8 mouse cellular contexts compared by ENCODE assay signal in the genomic region with DNA sequence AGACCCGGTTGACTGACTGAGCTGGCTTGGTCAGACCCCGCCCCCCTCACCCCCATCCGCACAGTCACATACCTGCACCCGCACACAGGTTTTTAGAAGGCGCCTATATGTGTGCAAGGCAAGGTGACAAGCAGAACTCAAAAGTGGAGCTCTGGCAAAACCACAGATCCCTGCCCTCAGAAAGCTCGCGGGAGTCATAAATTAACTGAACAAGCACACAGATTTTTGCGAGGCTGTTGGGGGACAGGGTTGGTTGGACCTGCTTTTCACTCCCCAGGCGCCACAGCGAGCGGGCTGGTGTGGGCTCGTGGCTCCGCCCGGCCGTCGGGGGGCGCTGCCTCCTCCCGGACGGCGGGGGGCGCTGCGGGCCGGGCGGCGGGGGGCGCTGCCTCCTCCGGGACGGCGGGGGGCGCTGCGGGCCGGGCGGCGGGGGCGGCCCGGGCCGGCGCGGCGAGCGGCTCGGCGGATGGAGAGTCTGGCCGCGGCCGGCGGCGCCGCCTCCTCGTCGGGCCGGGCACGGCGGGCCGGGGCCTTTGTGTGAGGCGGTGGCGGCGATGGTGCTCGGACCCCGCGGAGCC. TPM values are rescaled to one million over a fixed set of nuclear protein-coding genes. Genes with fewer than 3 reads are reported as not detected.
DNase-seq lines count a peak whose midpoint lies in the region; ATAC-seq and TF ChIP-seq lines count a peak whose summit lies in the region.

Gene Zbtb39, plus strand, starts transcription at position 456 of the 578 bp plus-strand sequence.

- ATAC-seq in forebrain, postnatal 0 days = peak; percentile 92

- peaks cover 9% of the 10 kb centered on the region for H3K79me2 ChIP-seq in MEL (ENCODE audit: control insufficient read depth, insufficient read depth, low read length, poor library complexity)

- peak in 1 of 2 experiments; percentile 34; a peak in 1 of 4 replicates for TF ChIP-seq POLR2A in MEL (IDR thresholded peaks at IDR 0.05; ENCODE audit: control insufficient read depth in 1 of 2, insufficient read depth in 1 of 2, low read depth in 1 of 2, low read length in 2 of 2, poor library complexity in 1 of 2)
- TF ChIP-seq POLR2A in cerebellum, adult 2 months (IDR thresholded peaks at IDR 0.05; ENCODE audit: borderline replicate concordance, insufficient read depth, low read length) = no peak

- peak within 1 kb of the TSS; percentile 65 for H3K4me2 ChIP-seq in forebrain, postnatal 0 days (ENCODE audit: low read depth)

- no peaks in the 10 kb centered on the region for H3K9me3 ChIP-seq in MEL (replicated peaks; ENCODE audit: insufficient read depth, low read length)
- H3K9me3 ChIP-seq in forebrain, postnatal 0 days (ENCODE audit: low read length) = no peaks in the 10 kb centered on the region
- no peaks in the 10 kb centered on the region for H3K9me3 ChIP-seq in hindbrain, embryonic 10.5 days

- no peak for TF ChIP-seq RAD21 in MEL (IDR thresholded peaks at IDR 0.05; ENCODE audit: low read depth, low read length)

- no peaks in the 10 kb centered on the region for H3K27me3 ChIP-seq in MEL (ENCODE audit: control insufficient read depth in 1 of 2, insufficient read depth in 2 of 2, low read length in 2 of 2)
- no peaks in the 10 kb centered on the region for H3K27me3 ChIP-seq in cerebellum, adult 2 months (ENCODE audit: control insufficient read depth, insufficient read depth, low read length)
- H3K27me3 ChIP-seq in forebrain, postnatal 0 days (ENCODE audit: insufficient read depth, low read length) = no peaks in the 10 kb centered on the region
- H3K27me3 ChIP-seq in hindbrain, embryonic 10.5 days (ENCODE audit: insufficient read depth, poor library complexity, severe bottlenecking) = no peaks in the 10 kb centered on the region; the same call in 1 of the 2 replicates

- H3K9ac ChIP-seq in MEL (ENCODE audit: control insufficient read depth, low read depth, low read length, poor library complexity, severe bottlenecking) = peak within 1 kb of the TSS; percentile 90
- peak within 1 kb of the TSS; percentile 84 for H3K9ac ChIP-seq in forebrain, postnatal 0 days

- peak in 2 of 3 experiments; percentile 83 to 99; a peak in 5 of 6 replicates for TF ChIP-seq CTCF in MEL (IDR thresholded peaks at IDR 0.05 in 2 of 3, conservative IDR thresholded peaks at IDR 0.05 in 1 of 3; ENCODE audit: control insufficient read depth in 1 of 3, insufficient read depth in 1 of 3, low read depth in 2 of 3, low read length in 3 of 3, poor library complexity in 1 of 3, severe bottlenecking in 1 of 3)
- no peak for TF ChIP-seq CTCF in cerebellum, adult 2 months (IDR thresholded peaks at IDR 0.05; ENCODE audit: borderline replicate concordance, insufficient read depth, low read depth, low read length)
- TF ChIP-seq CTCF in forebrain, postnatal 0 days (IDR thresholded peaks at IDR 0.05; ENCODE audit: low read depth) = peak; percentile 64

- WGBS in cerebellum, adult 2 months = 1% methylated on average over 57 of the region's 61 CpGs
- WGBS in forebrain, postnatal 0 days = 8% methylated on average over 23 of the region's 61 CpGs
- WGBS in hindbrain, embryonic 10.5 days = 6% methylated on average over 60 of the region's 61 CpGs

- H3K4me1 ChIP-seq in MEL (ENCODE audit: control insufficient read depth in 1 of 2, insufficient read depth in 2 of 2, low read length in 2 of 2) = peaks cover 5 to 23% of the 10 kb centered on the region in 2 experiments; a peak in 3 of 4 replicates
- no peaks in the 10 kb centered on the region; the same call in 1 of the 2 replicates for H3K4me1 ChIP-seq in cerebellum, adult 2 months (ENCODE audit: control insufficient read depth, insufficient read depth, low read length)
- H3K4me1 ChIP-seq in forebrain, postnatal 0 days (ENCODE audit: insufficient read depth) = no peaks in the 10 kb centered on the region; the same call in 1 of the 2 replicates
- peaks cover 20% of the 10 kb centered on the region for H3K4me1 ChIP-seq in hindbrain, embryonic 10.5 days (replicated peaks)

- DNase-seq in MEL (ENCODE audit: low read depth, low spot score) = peak; percentile 81
- DNase-seq in cerebellum, adult 2 months = peak; percentile 75 to 76
- DNase-seq in forebrain, postnatal 0 days = peak; percentile 85
- peak; percentile 78 for DNase-seq in hindbrain, embryonic 10.5 days (ENCODE audit: low spot score)
- peak; percentile 73 to 89 for DNase-seq in layer of hippocampus, postnatal 10 days (ENCODE audit: low spot score in 2 of 2)
- peak; percentile 85 for DNase-seq in lung, postnatal 10 days
- peak; percentile 87 for DNase-seq in ovary, postnatal 36 days (ENCODE audit: low spot score)
- DNase-seq in thymus, postnatal 25 days = peak; percentile 85

- peak within 1 kb of the TSS; percentile 73 for H3K27ac ChIP-seq in MEL (ENCODE audit: control insufficient read depth, low read depth, low read length)
- peak within 1 kb of the TSS; percentile 56; the same call in 1 of the 2 replicates for H3K27ac ChIP-seq in cerebellum, adult 2 months (ENCODE audit: insufficient read depth, low read length)
- peak within 1 kb of the TSS; percentile 76 for H3K27ac ChIP-seq in forebrain, postnatal 0 days (ENCODE audit: low read depth, low read length)
- peak within 1 kb of the TSS; percentile 95 for H3K27ac ChIP-seq in hindbrain, embryonic 10.5 days

- peak within 1 kb of the TSS; percentile 69 for H3K4me3 ChIP-seq in MEL (ENCODE audit: control insufficient read depth in 1 of 2, insufficient read depth in 1 of 2, low read depth in 2 of 2, low read length in 2 of 2)
- H3K4me3 ChIP-seq in cerebellum, adult 2 months (replicated peaks; ENCODE audit: insufficient read depth, low read depth, low read length) = peak within 1 kb of the TSS; percentile 79
- H3K4me3 ChIP-seq in forebrain, postnatal 0 days (ENCODE audit: low read depth, low read length) = peak within 1 kb of the TSS; percentile 94
- peak within 1 kb of the TSS; percentile 97 for H3K4me3 ChIP-seq in hindbrain, embryonic 10.5 days

- peaks cover 2 to 23% of the 10 kb centered on the region in 2 experiments; a peak in 2 of 4 replicates for H3K36me3 ChIP-seq in MEL (ENCODE audit: control insufficient read depth in 1 of 2, insufficient read depth in 2 of 2, low read length in 2 of 2)
- H3K36me3 ChIP-seq in forebrain, postnatal 0 days (ENCODE audit: insufficient read depth) = peaks cover 29% of the 10 kb centered on the region
- peaks cover 32% of the 10 kb centered on the region for H3K36me3 ChIP-seq in hindbrain, embryonic 10.5 days

- TF ChIP-seq EP300 in MEL (IDR thresholded peaks at IDR 0.05; ENCODE audit: low read depth in 1 of 2, low read length in 2 of 2) = no peak; a peak in 1 of 4 replicates

TF ChIP-seq in MEL, 35 proteins besides CTCF, POLR2A, EP300 and RAD21:
- peak; percentile 53; the same call in 1 of the 2 replicates for TF ChIP-seq HCFC1 (IDR thresholded peaks at IDR 0.05; ENCODE audit: low read depth, low read length)
- no peak for TF ChIP-seq GATA1 (IDR thresholded peaks at IDR 0.05; ENCODE audit: low read depth, low read length)
- TF ChIP-seq NELFE (IDR thresholded peaks at IDR 0.05; ENCODE audit: low read depth, low read length) = peak; percentile 39; the same call in 1 of the 2 replicates
- no peak for TF ChIP-seq CHD2 (IDR thresholded peaks at IDR 0.05; ENCODE audit: low read length)
- no peak for TF ChIP-seq MYB (IDR thresholded peaks at IDR 0.05; ENCODE audit: low read depth, low read length)
- peak; percentile 25; the same call in 1 of the 2 replicates for TF ChIP-seq SMC3 (IDR thresholded peaks at IDR 0.05; ENCODE audit: low read depth, low read length)
- no peak for TF ChIP-seq MAX (IDR thresholded peaks at IDR 0.05; ENCODE audit: low read length)
- TF ChIP-seq UBTF (IDR thresholded peaks at IDR 0.05; ENCODE audit: borderline replicate concordance, insufficient read depth, low read depth, low read length) = no peak
- no peak for TF ChIP-seq USF1 (IDR thresholded peaks at IDR 0.05; ENCODE audit: low read depth, low read length)
- TF ChIP-seq GABPA (IDR thresholded peaks at IDR 0.05; ENCODE audit: low read depth, low read length) = no peak
- peak; percentile 16; the same call in 1 of the 2 replicates for TF ChIP-seq SIN3A (IDR thresholded peaks at IDR 0.05; ENCODE audit: low read length)
- TF ChIP-seq ELF1 (IDR thresholded peaks at IDR 0.05; ENCODE audit: low read depth, low read length) = no peak
- peak; percentile 75; the same call in 1 of the 2 replicates for TF ChIP-seq MAZ (IDR thresholded peaks at IDR 0.05; ENCODE audit: low read depth, low read length)
- no peak for TF ChIP-seq ETS1 (IDR thresholded peaks at IDR 0.05; ENCODE audit: low read depth, low read length)
- TF ChIP-seq ZNF384 (IDR thresholded peaks at IDR 0.05; ENCODE audit: low read depth, low read length) = no peak
- 0 out of 2 replicates have a peak, but pooled peaks have one; percentile 50 for TF ChIP-seq MXI1 (IDR thresholded peaks at IDR 0.05; ENCODE audit: low read depth, low read length)
- no peak for TF ChIP-seq USF2 (IDR thresholded peaks at IDR 0.05; ENCODE audit: borderline replicate concordance in 1 of 2, insufficient read depth in 1 of 2, low read depth in 1 of 2, low read length in 2 of 2)
- no peak for TF ChIP-seq ZC3H11A (IDR thresholded peaks at IDR 0.05; ENCODE audit: low read depth, low read length)
- no peak for TF ChIP-seq MYC (IDR thresholded peaks at IDR 0.05; ENCODE audit: low read depth, low read length)
- TF ChIP-seq CHD1 (IDR thresholded peaks at IDR 0.05; ENCODE audit: low read depth, low read length) = no peak
- TF ChIP-seq POLR2AphosphoS2 (IDR thresholded peaks at IDR 0.05; ENCODE audit: low read length) = no peak
- 0 out of 2 replicates have a peak, but pooled peaks have one; percentile 16 for TF ChIP-seq TCF12 (IDR thresholded peaks at IDR 0.05; ENCODE audit: low read depth, low read length)
- TF ChIP-seq E2F4 (IDR thresholded peaks at IDR 0.05; ENCODE audit: borderline replicate concordance, low read depth, low read length) = no peak

RNA-seq across cellular contexts. Expression of gene Zbtb39, which starts in this region (rescaled TPM):
- total RNA-seq in MEL (2012; rRNA removed) = 4.8 and 5.1 TPM in 2 replicates
- 10 to 100 TPM in 1 of 2 experiments, not detected in 1; 11.0 TPM for polyA plus RNA-seq in MEL (2012; ENCODE audit: insufficient read depth in 1 of 2, insufficient read length in 2 of 2, low read depth in 1 of 2, low replicate concordance in 2 of 2, missing spikeins in 1 of 2)
- polyA plus RNA-seq in cerebellum, adult 2 months (2012; rRNA removed) = 5.7 and 6.6 TPM in 2 replicates
- total RNA-seq in forebrain, postnatal 0 days (2014; rRNA removed) = 7.5 and 11.9 TPM in 2 replicates
- 2.3 and 2.4 TPM in 2 replicates for polyA plus RNA-seq in forebrain, postnatal 0 days (2015; fragmentation: Nextera tagmentation; extraction: Ambion mirVana)
- 4.4 and 4.7 TPM in 2 replicates for polyA plus RNA-seq in hindbrain, embryonic 10.5 days (2016; fragmentation: Nextera tagmentation; extraction: Ambion mirVana)
- total RNA-seq in layer of hippocampus, postnatal 10 days (2021) = 10 to 100 TPM; 10.4 to 10.7 TPM

Comparison
In these comparisons a context has a peak if more than half of its experiments do, and no peak if none do; other contexts are left out.
1. Peak in every context shown above with its lines: DNase-seq, ATAC-seq, H3K4me3 ChIP-seq and H3K27ac ChIP-seq.